Mouse (Mus musculus) kidney, postnatal 14 days (tissue): ENCODE measurements at regions not wholly inside any gene's neighbourhood (a gene's known extent, or its start where the extent isn't known, plus 50 kb on each side); places are given as distances from the start of the nearest gene placed in this dataset.

Experiments
- DNase-seq: peaks from one replicate; pipeline ENCODE4 v3.0.0; 2022; ENCODE audit warnings: mixed read lengths

- DNase-seq = no peak
Measured at GRCm38 (mm10) chr12:105898580-105899293, 111.3 kb upstream of the Vrk1 start.

- no peak for DNase-seq
Measured at GRCm38 (mm10) chr12:105899294-105899909, 110.6 kb upstream of the Vrk1 start.

DNA sequence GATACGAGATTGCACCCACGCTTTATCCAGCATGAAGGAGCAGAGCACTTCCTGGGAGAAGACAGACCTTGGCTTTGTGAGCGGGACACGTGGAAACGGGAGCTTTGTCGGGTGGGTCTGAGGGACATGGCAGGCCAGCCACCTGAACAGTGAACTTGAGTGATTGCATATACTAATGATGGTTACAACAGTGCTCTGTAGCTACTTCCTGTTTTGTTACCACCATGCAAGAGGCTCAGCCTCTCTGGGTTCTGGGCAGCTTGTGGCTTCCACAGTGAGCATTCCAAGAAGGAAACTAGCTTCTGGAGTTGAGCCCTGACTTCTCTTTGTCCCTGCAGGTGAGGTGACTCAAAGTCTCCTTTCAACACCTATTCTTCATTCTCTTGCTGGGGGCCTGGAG lies 109.5 kb upstream of the Vrk1 start:
- no peak for DNase-seq

- DNase-seq = no peak
Measured at GRCm38 (mm10) chr12:105903072-105903471, 107.0 kb upstream of the Vrk1 start.

DNA sequence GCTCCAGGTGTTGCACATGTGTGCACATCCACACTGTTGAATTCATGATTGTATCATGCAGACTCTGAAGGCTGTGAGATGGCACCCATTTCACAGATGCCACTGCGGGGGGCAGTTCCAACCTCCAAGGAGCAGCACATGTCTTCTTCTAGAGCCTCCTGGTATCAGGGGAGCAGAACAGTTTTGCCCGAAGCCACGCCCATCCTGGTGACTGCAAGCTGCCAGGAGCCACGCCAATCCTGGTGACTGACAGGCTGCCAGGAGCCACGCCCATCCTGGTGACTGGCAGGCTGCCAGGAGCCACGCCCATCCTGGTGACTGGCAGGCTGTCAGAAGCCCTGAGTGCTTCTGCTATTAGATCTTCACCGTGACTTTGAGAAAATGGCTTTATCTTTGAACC lies 103.4 kb upstream of the Vrk1 start:
- peak; percentile 14 for DNase-seq

GRCm38 (mm10) chr12:105907851-105908620 lies 102.0 kb upstream of the Vrk1 start:
- no peak for DNase-seq

DNA sequence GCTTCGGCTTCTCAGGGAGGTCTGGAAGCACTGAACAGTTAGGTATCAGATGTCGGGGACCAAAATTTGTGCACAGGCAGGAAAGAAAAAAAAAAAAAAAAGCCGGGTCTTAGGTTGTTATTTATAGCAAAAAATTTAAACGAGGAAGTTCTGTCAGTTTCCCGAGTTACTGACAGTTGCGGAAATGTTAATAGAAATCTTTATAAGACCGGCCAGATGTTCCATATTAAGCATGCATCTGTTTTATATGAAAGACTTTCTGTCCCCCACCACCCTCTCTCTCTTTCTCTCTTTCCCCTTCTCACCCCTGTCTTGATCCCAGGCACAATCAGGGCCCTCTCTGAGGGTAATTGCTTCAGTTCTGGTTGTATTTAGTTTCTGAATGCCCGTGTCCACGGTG lies 98.5 kb upstream of the Vrk1 start:
- DNase-seq = no peak

DNA sequence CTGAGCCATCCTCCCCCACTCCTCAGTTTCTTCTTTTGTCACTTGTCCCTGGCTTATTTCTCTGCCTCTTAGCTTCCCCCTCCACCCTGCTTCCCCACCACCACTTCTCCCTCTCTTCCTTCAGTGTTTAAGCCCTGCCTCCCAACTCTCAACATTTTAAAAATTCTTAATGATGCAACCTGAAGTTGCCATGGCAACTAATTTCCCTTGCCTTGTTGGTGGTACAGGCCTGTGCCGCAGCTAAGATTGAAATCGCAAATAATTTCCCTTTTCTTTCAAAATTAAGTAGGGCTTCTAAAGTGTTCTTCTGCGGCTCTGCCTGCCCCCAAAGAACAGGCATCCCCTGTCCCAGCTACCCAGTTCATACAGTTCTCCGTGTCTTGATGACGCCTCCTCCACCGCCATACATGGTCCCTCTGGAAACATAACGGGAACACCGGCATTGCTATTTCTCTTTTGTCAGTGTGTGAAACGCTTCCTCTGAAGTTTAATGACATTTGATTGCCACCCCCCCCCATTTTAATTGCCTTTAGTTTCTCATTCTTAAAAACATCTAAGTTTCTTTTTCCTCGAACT lies 92.6 kb upstream of the Vrk1 start:
- no peak for DNase-seq

DNA sequence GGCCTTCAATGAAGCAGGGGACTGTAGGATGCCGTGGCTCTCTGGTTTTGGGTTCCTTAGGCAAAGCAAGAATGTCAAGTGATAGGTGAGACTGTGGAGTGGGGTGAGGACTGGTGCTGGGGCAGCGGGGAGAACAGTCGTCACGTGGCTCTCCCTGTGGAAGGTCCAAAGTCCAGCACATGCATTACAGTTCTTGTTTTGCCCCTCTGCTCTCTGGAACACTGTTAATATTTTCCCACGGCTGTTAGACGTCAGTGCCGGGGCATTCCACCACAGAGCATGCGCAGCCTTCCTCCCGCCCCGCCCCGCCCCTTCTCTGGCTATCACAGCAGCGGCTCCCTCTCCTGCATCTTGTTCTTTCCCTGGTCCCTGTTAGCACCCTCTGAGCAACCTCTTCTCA lies 91.3 kb upstream of the Vrk1 start:
- DNase-seq = peak; percentile 72

DNA sequence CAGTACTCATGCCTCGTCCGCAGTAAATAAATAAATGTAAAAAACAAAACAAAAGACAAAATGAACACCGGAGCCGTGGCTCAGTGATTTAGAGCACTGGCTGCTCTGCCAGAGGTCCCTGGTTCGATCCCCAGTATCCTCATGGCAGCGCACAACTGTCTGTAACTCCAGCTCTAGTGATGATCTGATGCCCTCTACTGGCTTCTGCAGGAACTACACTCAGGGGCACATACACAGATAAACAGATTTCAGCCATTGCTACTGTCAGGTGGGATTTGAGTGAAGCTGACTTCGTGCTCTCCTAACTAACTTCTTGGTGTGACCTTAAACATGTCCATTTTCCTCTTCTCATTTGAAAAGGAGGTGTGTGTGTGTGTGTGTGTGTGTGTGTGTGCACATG lies 82.8 kb upstream of the Vrk1 start:
- DNase-seq = no peak

DNA sequence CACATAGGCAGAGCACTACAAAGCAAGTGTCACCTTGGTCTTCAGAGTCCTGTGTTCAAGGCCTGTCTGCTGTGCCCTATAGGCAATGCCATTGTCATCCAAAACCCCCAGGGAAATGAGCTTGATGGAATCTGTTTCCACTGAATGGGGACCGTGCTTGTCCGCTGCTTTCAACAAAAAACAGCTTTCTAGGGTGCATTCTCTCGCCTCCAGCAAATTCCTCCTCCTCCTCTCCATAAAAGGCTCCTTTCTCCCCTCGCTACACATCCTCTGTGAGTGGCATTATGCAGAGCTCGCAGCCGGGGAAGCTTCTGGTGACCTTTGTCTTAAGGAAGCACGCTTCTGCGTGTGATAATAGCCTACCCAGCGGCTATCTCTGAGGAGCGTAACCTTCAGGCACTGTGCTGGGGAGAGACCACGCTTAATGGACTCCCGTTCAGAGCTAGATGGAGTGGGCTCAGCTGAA lies 80.5 kb upstream of the Vrk1 start:
- DNase-seq = no peak

- DNase-seq = peak; percentile 10
Measured at GRCm38 (mm10) chr12:105935441-105935880, 74.6 kb upstream of the Vrk1 start.

GRCm38 (mm10) chr12:105936812-105937530 lies 73.1 kb upstream of the Vrk1 start:
- no peak for DNase-seq

GRCm38 (mm10) chr12:105942136-105943076 lies 67.6 kb upstream of the Vrk1 start:
- DNase-seq = no peak

DNA sequence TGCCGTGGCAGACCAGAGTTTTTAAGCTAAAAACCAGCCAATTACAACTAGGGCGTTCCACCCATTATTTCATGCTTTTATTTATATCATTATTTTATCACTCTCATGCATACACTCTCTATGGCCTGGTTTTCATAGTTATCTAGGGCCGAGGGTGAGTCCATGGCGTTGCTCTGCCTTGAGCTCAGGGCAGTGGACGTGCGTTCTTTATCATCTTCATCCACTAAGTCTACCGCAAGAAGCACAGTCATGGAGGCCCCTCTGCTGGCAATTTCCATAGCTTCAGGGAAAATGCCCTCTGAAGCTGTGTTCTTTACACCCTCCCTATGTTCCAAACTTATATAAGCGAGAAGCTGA lies 67.0 kb upstream of the Vrk1 start:
- no peak for DNase-seq

DNA sequence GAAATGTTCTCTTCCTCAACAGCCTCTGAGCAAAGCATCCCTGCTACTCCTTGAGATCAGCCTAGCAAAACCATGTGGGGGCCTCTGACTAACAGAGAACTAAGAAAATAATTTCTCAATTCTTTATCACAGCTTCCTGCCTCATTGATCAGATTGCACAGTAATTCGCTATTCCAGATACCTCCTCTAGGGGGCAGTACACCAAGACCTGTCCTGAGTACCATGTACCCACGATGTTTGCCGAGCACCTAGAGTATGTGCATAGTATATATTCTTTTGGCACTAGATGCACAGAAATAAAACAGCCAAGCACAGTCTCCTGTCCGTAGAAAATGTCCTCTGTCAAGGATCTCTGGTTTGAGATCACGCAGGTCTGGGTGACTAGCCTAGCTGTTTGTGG lies 62.7 kb upstream of the Vrk1 start:
- no peak for DNase-seq

GRCm38 (mm10) chr12:105948322-105948721 lies 61.7 kb upstream of the Vrk1 start:
- no peak for DNase-seq

DNA sequence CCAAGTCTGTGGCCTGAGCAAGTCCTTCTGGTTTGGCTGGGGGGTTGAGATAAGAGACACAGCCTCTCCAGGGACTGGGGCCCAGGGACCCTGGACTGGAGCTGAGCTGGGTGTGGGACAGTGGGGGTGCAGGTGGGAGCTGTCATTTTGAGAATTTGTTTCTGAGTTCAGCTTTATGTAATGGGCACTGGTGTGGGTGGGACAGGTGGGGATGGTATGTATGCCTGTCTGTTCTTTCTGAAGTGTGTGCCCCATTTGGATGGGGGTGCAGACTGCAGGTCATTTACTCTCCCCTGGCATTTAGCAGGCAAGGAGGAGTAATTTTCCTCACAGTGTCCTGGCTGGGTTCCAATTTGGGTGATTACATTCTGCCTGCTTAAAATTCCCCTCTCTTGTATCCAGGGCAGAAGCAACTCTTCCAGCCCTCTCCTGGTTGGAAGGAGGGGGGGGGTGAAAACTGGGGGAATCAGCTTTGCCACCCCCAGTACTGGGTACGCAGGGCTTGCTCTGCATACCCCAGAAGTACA lies 54.2 kb upstream of the Vrk1 start:
- DNase-seq = no peak

GRCm38 (mm10) chr12:105959756-105960155 lies 50.3 kb upstream of the Vrk1 start:
- no peak for DNase-seq
